Mouse (Mus musculus): ENCODE data around the gene Pxylp1.
"Not testable (repeated sequence)": the region's sequence is repeated elsewhere in the genome, so short reads cannot be mapped to it uniquely, and the experiment has no call there.

- not testable (repeated sequence) for TF ChIP-seq CTCF (IDR thresholded peaks at IDR 0.05; ENCODE audit: low read depth, low read length); POLR2A (IDR thresholded peaks at IDR 0.05; ENCODE audit: borderline replicate concordance, low read depth, low read length)
Observed at GRCm38 (mm10) chr9:96936427-96936826, 44.0 kb upstream of the Pxylp1 start.

Data from bone marrow macrophage, adult 2 months (primary cell).